Mouse (Mus musculus) kidney, postnatal 14 days (tissue): ENCODE data around the gene Naa35.

Experiments used
- DNase-seq: peaks from one replicate; pipeline ENCODE4 v3.0.0; 2022; ENCODE audit warnings: mixed read lengths

Naa35 gene

DNA sequence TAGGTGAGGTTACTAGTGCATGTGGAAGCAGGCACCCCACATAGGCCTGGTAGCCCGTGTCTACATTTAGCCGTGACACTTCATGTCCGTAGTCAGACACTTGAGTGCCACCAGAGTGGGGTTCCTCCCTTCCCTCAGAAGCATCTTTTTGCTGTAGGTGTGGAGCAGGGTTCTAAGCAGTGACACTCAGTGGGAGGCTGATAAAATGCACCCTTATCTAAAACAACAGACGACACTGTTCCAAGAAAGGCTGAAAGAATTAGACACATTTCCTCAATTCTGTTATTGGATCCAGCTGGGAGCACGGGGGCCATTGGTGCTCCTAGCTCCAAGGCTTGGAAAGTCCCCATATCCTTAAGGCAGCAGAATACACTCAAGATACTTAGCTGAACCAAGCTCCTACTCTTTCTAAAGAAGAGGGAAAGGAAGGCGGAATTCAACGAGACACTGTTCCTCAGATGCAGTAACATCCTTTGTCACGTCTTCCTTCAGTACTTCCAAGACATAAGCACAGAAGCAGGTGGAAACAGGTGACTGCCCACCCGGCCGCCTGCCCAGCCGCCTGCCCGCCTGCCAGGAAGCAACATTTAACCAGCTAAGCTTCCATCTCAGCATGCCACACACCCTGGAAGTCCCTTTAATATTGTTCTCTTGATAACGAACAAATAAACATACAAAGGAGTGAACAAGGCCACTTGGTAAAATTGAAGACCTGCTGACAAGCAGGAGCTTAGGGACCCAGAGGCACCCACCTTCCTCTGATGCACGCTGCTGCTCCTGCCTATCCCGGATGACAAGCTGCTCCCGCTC, 54.5 kb downstream of the Naa35 start:
- DNase-seq, result no peak

DNA sequence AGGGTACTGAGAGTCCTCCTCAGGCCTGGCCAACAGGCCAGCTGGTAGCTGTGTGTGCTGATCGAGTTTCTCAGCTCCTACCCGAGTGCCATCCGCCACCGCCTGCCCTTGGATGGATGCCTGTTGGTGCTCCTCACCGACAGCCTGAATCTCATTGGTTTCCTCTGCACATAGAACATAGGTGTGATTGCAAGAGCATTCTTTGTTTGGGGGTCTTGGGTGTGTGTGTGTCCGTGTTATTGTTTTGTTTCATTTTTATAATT, 55.0 kb downstream of the Naa35 start:
- DNase-seq, result no peak

DNA sequence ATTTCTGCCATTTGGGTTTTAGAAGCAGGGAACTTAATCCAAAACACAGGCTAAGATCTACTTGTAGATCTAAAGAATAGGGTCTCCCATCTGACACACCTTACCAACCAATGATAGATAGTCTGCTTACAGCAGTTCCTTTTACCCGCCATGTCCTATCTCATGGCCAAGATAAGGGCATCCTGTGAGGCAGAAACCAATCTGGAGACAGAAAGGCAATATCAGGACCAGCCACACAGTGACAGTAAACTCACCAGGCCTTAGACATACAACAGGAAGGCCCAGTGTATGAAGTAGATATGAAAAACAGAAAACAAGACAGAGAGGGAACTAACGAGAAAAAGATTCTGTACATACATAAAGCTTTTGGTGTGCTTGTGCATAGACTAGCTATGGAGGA, 57.8 kb downstream of the Naa35 start:
- DNase-seq, result no peak

DNA sequence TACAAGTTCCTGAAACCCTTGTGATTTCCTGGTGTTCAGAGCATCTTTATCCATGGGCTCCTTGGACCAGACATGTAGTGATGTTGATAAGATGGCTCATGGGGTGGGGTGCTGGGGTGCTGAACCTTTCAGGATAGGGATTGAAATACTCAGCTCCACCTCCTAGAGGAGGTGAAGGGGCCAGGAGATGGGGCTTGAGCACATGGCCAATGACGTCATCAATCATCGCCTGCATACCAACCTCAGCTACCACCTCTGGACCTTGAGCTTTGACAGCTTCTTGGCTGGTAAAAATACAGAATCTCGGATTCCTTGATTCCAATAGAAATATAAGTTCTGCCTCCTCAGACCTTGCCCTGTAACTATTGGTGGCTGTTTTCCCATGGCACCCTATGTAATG, 60.4 kb downstream of the Naa35 start:
- no peak for DNase-seq

DNA sequence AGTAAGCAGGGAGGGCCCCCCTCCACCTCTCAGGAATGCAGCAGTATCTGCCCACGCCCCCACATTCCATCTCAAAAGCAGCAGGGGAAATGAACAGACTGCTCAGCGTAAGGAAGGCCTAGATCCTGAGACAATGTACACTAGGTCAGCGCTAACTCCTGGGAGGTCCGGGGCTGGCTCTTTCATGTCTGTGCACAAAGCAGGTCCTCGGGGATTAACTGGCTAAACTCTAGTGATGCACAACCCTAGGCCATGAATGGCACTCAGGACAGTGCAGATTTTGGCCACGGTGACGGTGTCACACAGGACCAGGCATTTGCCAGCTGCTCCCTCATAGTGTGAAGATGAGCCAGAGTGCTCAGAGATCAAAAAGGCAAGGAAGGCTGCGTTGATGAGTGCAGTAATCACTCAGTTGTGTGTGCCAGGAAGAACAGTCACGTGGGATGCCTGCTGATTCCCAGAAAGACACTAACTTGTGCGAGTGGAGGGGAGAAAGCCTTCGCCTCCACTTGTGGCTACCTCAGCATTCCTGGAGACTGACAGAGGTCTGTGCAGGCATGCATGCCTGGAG, 61.7 kb downstream of the Naa35 start:
- DNase-seq, result peak; percentile 41

DNA sequence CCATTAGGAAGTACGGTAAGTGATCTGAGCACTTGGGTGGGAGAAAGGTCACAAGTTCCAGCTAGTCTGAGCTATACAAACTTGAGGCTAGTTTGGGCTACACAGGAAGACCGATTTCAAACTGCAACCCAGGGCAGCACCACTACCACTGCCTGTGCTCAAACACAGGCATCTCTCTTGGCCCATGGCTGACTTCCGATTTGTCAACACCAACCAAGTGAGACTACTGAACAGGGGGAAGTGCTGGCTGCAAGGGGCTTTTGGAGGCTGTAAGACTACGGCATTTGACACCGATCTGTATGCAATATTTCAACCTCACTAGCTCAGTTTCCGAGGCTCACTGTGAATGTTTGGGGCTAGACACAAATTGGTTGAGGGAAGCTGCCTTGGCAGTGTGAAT, 62.4 kb downstream of the Naa35 start:
- no peak for DNase-seq

DNA sequence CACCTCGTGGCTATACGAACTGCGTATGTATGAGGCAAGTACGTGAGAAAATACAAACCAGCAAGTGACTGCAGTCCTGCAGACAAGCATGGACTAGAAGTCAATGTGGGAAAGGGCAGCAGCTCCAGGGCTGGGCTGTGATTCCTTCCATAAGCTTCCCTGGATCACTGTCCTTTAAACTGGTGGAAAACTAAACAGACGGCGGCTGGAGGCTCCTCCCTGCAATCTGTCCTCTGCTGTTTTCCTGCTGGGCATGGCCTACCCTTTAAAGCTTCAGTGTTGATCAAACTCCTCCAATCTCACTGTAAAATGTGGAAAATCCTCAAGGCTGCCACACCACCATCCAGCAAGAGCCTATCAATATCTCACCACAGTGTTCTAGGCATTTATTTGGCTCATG, 63.5 kb downstream of the Naa35 start:
- DNase-seq, result no peak

DNA sequence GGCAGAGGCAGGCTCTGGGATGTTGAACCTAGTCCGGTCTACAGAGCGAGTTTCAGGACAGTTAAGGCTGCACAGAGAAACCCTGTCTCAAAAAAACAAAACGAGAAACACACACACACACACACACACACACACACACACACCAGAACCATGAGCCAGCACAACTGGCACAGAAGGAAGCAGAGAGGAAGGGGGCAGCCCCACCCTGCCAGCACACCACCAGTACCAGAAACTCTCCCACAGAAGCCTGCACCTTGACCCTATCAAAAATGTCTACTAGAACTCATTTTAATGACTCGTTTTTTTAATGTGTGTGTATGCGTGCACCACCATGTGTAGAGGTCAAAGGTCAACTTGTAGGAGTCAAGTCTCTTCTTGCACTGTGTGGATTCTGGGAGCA, 64.7 kb downstream of the Naa35 start:
- DNase-seq, result no peak

DNA sequence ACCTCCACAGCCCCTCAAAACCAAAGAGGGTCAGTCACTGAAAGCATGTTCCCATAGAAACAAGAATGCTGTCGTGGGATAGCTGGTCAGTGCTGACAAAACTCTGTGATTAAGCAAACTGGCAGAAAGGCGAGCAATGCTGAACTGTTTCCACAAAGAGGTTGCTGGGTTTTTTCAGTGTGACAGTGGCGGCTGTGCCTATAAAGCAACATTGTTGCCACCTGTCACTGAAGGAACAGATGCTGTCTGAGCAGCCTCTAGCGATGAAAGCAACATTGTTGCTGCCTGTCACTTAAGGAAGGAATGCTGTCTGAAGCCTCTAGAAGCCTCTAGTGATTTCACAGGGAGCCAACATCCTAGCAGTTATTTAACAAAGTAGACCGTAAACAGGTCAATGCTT, 67.6 kb downstream of the Naa35 start:
- DNase-seq, result no peak

DNA sequence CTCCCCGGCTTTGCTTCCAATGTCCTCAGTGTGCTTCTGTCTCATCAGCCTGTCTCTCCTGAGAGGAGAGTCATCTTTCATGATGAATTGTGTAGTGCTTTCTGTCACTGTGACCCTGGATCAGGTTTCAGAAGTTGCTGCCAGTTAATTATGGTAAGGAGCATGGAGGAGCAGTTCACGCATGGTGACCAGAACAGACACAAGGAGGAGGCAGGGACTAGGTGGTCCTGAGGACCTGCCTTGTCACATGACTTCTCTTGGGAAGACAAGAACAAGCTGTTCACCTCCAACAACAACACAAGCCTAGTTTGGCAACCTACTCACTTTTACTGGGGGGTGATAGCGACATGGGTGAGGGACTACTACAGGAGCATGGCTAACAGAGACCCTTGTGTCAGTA, 68.1 kb downstream of the Naa35 start:
- DNase-seq, result no peak

DNA sequence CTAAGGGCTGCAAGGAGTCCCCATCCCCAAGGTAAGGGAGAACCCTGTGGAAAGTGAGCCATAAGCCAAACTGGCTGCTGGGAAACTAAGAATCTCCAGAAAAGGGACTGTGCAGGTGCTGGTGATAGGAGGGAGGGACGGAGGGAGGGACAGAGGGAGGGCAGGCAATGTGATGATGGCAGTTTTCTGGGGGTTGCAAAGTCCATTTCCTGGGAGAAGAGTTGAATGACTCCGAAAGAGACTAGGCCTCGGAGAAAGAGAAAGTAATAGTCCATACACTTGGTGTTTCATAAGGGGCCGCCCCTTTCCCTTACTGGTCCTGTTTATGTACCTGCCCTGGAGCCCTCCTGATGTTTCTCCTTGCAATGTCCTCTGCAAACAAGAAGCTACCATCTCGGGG, 69.4 kb downstream of the Naa35 start:
- no peak for DNase-seq

DNA sequence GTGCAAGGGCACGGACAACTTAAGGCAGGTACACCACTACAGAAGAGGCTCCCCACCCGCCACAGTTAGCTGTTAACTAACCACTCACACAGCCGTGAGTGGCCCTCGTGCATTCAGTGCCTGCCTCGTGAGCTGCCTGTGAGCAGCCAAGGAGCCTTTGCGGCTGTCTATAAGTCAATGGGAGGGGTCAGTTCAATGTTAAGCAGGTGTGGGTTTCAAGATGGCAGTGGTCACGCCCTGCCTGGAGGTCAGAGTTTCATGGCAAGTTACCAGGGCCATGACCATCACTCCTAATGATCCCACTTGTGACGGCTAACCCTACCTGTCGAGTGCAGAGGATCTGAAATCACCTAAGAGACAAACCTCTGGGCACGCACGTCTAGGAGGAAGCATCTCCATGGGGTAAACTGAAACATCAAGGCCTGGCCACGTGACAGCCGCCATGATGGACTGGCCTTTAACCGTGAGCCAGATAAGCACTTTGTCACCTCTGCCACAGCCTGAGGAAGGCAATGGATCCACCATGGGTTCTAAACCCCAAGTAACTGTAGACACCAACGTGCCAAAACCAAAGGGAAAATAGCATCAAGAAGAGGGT, 70.8 kb downstream of the Naa35 start:
- no peak for DNase-seq

DNA sequence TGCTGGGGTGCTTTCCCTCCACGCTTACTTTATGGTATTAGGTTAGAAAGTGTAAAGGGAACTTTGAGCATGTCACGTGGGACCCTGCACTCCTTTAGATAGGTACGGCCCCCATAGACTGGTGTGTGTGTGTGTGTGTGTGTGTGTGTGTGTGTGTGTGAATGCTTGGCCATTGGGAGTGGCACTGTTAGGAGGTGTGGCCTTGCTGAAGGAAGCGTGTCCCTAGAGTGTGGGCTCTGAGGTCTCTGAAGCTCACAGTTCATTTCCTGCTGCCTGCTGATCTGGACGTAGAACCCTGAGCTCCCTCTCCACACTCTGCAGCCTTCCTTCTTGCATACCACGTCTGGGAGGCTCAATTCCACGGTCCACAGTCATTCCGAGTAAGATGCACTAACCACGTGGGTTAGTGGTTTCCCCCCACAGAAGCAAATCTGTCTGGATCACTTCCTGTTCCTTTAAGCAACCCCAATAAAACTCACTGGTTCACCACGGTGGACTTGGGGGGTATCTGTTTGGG, 71.3 kb downstream of the Naa35 start:
- no peak for DNase-seq

DNA sequence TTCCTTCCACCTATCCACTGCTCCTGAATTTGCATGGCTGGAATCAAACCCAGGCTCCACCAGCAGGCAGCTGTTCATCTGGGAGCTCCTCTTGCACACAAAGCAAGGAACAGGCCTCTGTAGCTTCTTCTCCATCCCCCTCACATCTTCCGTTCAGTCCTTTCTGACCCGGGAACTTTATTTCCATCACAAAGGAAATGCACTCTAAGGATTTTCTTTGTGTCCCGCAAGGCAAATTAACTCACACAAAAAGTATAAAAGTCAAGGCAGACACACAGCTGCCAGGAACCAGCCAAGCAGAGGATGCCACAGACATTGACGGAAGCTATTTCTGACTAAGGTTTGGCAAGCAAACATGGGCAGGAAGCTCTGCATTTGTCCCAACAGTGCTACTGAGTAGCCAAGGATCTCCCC, 71.9 kb downstream of the Naa35 start:
- peak; percentile 51 for DNase-seq

DNA sequence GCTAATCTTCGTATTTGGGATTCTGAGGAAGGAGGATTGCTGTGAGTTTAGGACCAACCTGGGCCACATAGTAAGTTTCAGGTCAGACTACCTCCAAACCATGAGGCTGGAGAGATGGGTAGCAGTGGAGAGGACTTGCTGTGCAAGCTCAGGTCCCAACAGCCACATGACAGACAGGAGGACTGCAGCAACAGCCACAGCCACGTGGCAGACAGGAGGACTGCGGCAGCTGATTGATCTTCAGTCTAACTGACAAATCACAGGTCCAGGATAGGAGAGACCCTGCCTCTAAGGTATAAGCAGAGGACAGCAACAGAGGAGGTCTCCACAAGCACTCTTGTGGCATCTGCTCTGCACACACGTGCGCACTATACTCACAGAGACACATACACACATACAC, 72.7 kb downstream of the Naa35 start:
- no peak for DNase-seq

DNA sequence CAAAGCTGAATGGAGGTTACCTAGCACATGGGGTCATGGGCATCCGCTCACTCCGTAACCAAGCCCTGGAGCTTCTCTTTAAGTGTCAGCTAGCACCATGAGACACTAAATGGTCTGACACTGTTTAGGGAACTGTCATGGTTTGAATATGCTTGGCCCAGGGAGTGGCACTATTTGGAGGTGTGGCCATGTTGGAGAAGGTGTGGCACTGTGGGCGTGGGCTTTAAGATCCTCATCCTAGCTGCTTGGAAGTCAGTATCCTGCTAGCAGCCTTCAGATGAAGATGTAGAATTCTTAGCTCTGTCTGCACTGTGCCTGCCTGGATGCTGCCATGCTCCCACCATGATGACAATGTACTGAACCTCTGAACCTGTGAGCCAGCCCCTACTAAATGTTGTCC, 75.3 kb downstream of the Naa35 start:
- DNase-seq, result no peak

DNA sequence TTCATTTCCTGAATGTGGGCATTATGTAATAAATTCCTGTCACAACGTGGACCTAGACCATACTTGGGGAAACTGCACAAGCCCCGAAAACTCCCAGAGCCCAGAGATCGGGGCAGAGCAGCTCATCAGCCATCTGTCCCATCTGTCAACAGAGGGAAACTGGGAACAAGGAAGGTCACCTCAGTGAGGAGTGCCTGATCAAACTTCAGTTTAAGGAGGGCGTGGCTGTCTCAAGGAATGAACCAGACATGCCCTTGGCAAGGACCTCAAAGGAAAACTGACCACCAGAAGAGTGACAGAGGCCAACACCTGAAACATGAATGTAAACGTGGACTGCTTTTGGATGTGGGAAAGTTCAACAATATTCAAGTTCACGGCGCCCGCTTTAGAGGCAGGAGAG, 76.3 kb downstream of the Naa35 start:
- DNase-seq, result no peak

DNA sequence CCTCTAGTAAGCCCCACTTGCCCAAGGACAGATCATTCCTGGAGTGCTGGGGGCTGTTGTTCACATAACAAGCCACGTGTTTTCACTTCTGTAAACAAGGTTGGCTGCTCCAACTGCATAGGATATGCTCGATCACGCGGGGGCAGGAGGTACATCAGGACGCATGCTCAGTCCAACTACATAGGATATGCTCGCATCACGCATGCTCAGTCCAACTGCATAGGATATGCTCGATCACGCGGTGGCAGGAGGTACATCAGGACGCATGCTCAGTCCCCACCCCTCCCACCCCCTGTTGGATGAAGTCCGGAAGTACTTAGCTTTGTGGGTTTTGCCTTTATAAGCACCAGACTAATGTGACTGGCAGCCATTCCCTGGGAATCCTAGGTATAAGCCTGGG, 76.9 kb downstream of the Naa35 start:
- no peak for DNase-seq

DNA sequence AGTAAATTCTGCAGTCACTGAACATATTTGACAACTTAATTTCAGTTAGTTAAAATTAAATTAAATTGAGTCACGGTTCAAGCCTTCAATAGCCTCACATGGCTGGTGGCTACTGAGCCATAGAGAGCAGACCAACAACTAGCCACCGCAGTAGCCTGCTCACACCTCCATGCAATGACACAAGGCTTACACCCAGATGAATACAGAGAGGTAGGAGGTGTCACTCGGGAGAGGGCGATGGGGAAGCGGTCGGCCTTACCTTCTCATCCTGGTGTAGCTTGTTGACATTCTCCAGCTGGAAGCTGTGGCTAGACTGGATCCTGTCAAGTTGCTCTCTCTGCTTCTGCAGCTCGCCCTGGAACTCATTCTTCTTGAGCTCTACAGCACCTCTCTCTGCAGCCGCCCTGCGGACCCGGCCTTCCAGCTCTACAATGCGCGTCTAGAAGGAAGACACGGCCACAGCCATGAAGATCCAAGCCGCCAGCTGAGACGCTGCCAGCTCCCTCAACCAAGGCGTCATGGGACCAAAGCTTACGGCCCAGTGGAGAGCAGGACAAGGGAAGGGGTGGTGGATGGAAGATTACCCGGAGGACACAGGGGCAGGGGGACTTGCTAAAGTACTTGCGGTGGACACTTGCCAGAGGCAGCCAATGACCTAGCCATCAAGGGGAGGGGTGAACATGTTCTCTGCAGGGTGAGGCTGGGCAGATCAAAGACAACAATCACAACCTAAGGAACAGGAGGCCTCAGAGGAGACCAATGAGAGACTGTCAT, 79.1 kb downstream of the Naa35 start:
- peak; percentile 14 for DNase-seq

DNA sequence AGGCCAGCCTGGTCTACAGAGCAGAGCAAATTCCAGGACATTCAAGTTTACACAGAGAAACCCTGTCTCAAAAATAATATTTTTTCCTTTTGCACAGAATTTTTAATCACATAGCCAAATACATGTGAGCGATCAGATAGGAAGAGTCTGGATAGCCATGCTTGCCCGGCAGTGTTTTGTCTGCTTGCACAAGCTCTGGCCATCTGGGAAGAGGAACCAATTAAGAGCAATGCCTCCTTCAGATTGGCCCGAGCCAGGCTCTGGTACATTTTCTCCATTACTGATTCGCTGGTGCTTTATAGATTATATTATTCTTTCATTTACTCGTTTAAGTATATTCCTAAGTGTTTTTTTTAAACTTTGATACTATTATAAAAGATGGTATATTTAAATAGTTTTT, 82.7 kb downstream of the Naa35 start:
- no peak for DNase-seq

DNA sequence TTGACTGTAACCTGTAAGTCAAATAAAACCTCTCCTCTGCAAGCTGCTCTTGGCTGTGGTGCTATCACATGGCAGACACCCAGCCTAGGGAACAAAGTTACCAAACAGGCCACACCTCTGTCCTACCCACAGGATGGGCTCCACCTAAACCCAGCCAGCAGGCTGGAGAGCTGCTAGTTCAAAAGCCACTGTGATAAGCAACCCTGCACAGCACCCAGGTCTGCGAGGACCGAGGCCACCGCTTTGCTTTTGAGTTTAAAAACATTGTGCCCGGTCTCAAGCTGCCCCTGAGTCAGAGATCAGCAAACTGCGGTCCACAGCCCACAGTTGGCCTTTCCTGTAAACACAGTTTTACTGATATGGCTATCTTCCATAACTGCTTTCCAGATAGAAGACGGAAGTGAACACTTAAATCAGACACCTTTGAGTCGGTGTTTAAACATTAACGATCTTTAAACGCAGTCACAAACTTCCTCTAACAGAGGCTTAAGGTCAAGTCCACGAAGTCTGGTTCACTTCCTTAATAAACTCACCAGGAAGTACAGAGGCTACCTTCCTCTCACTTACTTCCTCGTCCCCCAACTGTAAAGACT, 83.5 kb downstream of the Naa35 start:
- DNase-seq, result peak; percentile 27

DNA sequence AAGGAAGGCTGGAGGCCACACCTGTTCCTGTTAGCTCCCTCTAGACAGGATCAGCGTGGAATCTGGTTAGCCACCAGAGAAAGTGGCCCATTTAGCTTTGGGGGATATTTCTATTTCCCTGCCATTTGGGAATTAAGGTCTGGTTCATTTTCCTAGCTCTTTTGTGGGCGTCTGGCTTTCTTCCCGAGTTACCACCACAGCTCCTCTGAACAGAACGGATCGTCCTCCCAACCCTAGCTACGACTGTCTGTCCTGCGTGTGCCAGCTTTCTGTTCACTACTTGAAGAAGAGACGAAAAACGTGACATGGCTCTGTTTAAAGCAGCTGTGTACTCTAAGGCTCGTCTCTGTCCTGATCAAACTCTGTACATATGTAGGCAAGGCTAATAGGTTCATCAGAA, 84.9 kb downstream of the Naa35 start:
- DNase-seq, result no peak

DNA sequence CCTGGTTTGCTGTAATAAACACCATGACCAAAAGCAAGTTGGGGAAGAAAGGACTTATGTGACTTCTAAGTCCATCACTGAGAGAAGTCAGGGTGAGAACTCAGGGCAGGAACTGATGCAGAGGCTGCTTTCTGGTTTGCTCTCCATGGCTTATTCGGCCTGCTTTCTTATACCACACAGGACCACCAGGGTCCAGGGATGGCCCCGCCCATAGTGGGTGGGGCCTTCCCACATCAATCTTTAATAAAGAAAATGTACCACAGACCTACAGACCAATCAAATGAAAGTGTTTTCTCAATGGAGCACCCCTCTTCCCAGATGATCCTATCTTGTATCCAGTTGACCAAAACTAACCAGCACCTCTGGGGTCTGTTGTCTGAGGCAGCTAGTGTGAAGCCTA, 86.5 kb downstream of the Naa35 start:
- no peak for DNase-seq
